Mouse (Mus musculus): ENCODE results near the gene Ace. TPM values are rescaled to one million over a fixed set of nuclear protein-coding genes. Genes with fewer than 3 reads are reported as not detected.

Gene Ace
- polyA plus RNA-seq, 1 experiment from 2014 or later = 1.3 TPM

DNA sequence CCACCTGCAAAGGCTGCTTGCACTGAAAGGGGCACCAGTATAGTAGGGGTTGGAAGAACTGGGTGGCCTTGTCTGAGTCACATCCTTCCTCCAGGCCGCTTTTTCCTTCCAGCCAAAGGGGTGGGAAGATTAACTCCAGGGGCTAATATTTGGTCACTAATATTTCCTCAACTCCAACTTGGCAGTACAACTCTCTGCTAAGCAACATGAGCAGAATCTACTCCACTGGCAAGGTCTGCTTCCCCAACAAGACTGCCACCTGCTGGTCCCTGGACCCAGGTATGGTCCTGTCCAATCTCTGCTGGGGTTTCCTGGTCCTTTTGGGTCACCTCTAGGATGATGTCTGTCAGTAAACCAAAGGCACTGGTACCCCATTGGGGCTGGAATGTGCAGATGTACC is 1.8 kb downstream of the Ace start:
- Histone ChIP-seq H3K27ac (replicated peaks; ENCODE audit: low read depth, low read length) (no peak overlapping the region), H3K36me3 (ENCODE audit: control insufficient read depth, insufficient read depth, low read length) (no peaks in the 10 kb centered on the region), H3K9me3 (ENCODE audit: control insufficient read depth, low read length) (no peaks in the 10 kb centered on the region), H3K4me1 (ENCODE audit: control insufficient read depth, insufficient read depth, low read length) (no peaks in the 10 kb centered on the region), H3K27me3 (replicated peaks; ENCODE audit: control insufficient read depth, insufficient read depth, low read length) (peaks cover 43% of the 10 kb centered on the region), H3K4me2 (ENCODE audit: low read depth, low read length) (no peak overlapping the region), H3K4me3 (ENCODE audit: low read depth, low read length) (no peak overlapping the region), H3K9ac (ENCODE audit: low read depth, low read length) (no peak overlapping the region)
- no peak for ATAC-seq (ENCODE audit: low read depth)
- WGBS = 47% methylated on average over 1 of the region's 1 CpGs
- DNase-seq (ENCODE audit: low spot score) = peak; percentile 31

DNA sequence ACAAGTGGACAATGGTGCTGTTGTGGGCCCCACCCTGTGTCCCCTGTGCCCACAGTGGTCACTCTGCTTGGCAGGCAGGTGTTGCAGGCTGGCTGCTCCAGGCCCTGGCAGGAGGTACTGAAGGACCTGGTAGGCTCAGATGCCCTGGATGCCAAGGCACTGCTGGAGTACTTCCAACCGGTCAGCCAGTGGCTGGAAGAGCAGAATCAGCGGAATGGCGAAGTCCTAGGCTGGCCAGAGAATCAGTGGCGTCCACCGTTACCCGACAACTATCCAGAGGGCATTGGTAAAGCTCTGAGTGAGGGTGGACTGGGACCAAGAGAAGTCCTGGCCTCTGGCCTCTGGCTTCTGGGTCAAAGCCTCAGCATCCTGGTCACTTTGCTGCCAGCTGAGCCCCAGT is 6.8 kb downstream of the Ace start:
- H3K9me3 ChIP-seq (ENCODE audit: control insufficient read depth, low read length) = no peaks in the 10 kb centered on the region
- 0 out of 2 replicates have a peak, but pooled peaks cover 1% of the 10 kb centered on the region for H3K27me3 ChIP-seq (replicated peaks; ENCODE audit: control insufficient read depth, insufficient read depth, low read length)
- DNase-seq (ENCODE audit: low spot score) (no peak), ATAC-seq (ENCODE audit: low read depth) (no peak)
- H3K4me3 ChIP-seq (ENCODE audit: low read depth, low read length) = no peak overlapping the region
- no peak overlapping the region for H3K27ac ChIP-seq (replicated peaks; ENCODE audit: low read depth, low read length)
- H3K36me3 ChIP-seq (ENCODE audit: control insufficient read depth, insufficient read depth, low read length) = no peaks in the 10 kb centered on the region
- WGBS = 89% methylated on average over 6 of the region's 6 CpGs
- H3K4me2 ChIP-seq (ENCODE audit: low read depth, low read length) = no peak overlapping the region
- no peak overlapping the region for H3K9ac ChIP-seq (ENCODE audit: low read depth, low read length)
- H3K4me1 ChIP-seq (ENCODE audit: control insufficient read depth, insufficient read depth, low read length) = no peaks in the 10 kb centered on the region

DNA sequence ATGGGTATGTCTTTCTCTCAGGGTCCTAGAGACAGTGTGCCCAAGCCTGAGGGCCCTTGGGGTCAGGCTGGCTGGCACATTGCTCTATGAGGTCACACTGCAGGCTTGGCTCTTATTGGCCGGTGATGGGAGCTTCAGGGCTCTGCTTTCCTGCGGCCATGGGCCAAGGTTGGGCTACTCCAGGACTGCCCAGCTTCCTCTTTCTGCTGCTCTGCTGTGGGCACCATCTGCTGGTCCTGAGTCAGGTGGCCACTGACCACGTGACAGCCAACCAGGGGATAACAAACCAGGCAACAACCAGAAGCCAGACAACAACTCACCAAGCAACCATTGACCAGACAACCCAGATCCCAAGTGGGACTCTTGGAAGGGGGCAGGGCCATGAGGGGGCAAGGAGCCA is 7.3 kb downstream of the Ace start:
- H3K4me1 ChIP-seq (ENCODE audit: control insufficient read depth, insufficient read depth, low read length) = no peaks in the 10 kb centered on the region
- ATAC-seq (ENCODE audit: low read depth) (no peak), DNase-seq (ENCODE audit: low spot score) (no peak)
- no peak overlapping the region for H3K4me3 ChIP-seq (ENCODE audit: low read depth, low read length)
- no peaks in the 10 kb centered on the region for H3K36me3 ChIP-seq (ENCODE audit: control insufficient read depth, insufficient read depth, low read length)
- WGBS = 60% methylated on average over 3 of the region's 3 CpGs
- H3K27ac ChIP-seq (replicated peaks; ENCODE audit: low read depth, low read length) = no peak overlapping the region
- H3K9me3 ChIP-seq (ENCODE audit: control insufficient read depth, low read length) = no peaks in the 10 kb centered on the region
- no peaks in the 10 kb centered on the region for H3K27me3 ChIP-seq (replicated peaks; ENCODE audit: control insufficient read depth, insufficient read depth, low read length)
- no peak overlapping the region for H3K4me2 ChIP-seq (ENCODE audit: low read depth, low read length)
- no peak overlapping the region for H3K9ac ChIP-seq (ENCODE audit: low read depth, low read length)

- DNase-seq (ENCODE audit: low spot score) (no peak), ATAC-seq (ENCODE audit: low read depth) (no peak)
- Histone ChIP-seq H3K27me3 (replicated peaks; ENCODE audit: control insufficient read depth, insufficient read depth, low read length) (no peaks in the 10 kb centered on the region), H3K4me2 (ENCODE audit: low read depth, low read length) (no peak overlapping the region), H3K27ac (replicated peaks; ENCODE audit: low read depth, low read length) (no peak overlapping the region), H3K4me3 (ENCODE audit: low read depth, low read length) (no peak overlapping the region), H3K36me3 (ENCODE audit: control insufficient read depth, insufficient read depth, low read length) (no peaks in the 10 kb centered on the region), H3K9ac (ENCODE audit: low read depth, low read length) (no peak overlapping the region), H3K4me1 (ENCODE audit: control insufficient read depth, insufficient read depth, low read length) (no peaks in the 10 kb centered on the region), H3K9me3 (ENCODE audit: control insufficient read depth, low read length) (no peaks in the 10 kb centered on the region)
- 89% methylated on average over 5 of the region's 5 CpGs for WGBS
Measured at GRCm38 (mm10) chr11:105975636-105976035, 7.9 kb downstream of the Ace start.

DNA sequence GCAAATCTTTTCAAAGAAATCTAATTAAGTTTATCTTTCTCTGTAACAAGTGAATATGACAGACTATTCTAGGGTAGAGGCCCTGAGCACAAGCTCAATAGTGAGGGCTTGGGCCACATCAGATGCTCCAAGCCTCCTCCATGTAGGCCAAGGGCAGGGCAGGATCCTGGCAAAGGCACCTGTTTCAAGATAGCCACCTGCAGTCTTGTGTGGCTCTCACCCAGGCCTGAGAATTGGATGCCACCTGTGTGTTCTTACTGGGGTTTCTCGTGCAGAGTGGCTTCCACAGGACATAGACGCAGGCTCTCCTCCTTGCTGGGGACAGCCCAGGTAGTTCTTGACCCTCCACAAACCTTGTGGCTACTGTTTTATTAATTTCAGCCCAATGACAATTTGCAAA is 10.5 kb downstream of the Ace start:
- H3K4me2 ChIP-seq (ENCODE audit: low read depth, low read length) = no peak overlapping the region
- H3K36me3 ChIP-seq (ENCODE audit: control insufficient read depth, insufficient read depth, low read length) = no peaks in the 10 kb centered on the region
- H3K4me1 ChIP-seq (ENCODE audit: control insufficient read depth, insufficient read depth, low read length) = no peaks in the 10 kb centered on the region
- H3K9me3 ChIP-seq (ENCODE audit: control insufficient read depth, low read length) = no peaks in the 10 kb centered on the region
- H3K9ac ChIP-seq (ENCODE audit: low read depth, low read length) = no peak overlapping the region
- DNase-seq (ENCODE audit: low spot score) = no peak
- no peaks in the 10 kb centered on the region for H3K27me3 ChIP-seq (replicated peaks; ENCODE audit: control insufficient read depth, insufficient read depth, low read length)
- no peak for ATAC-seq (ENCODE audit: low read depth)
- 92% methylated on average over 2 of the region's 2 CpGs for WGBS
- no peak overlapping the region for H3K27ac ChIP-seq (replicated peaks; ENCODE audit: low read depth, low read length)
- H3K4me3 ChIP-seq (ENCODE audit: low read depth, low read length) = no peak overlapping the region

- Histone ChIP-seq H3K4me2 (ENCODE audit: low read depth, low read length) (no peak overlapping the region), H3K4me3 (ENCODE audit: low read depth, low read length) (no peak overlapping the region), H3K36me3 (ENCODE audit: control insufficient read depth, insufficient read depth, low read length) (no peaks in the 10 kb centered on the region), H3K4me1 (ENCODE audit: control insufficient read depth, insufficient read depth, low read length) (no peaks in the 10 kb centered on the region), H3K9ac (ENCODE audit: low read depth, low read length) (no peak overlapping the region), H3K9me3 (ENCODE audit: control insufficient read depth, low read length) (no peaks in the 10 kb centered on the region), H3K27me3 (replicated peaks; ENCODE audit: control insufficient read depth, insufficient read depth, low read length) (no peaks in the 10 kb centered on the region), H3K27ac (replicated peaks; ENCODE audit: low read depth, low read length) (no peak overlapping the region)
- no peak for ATAC-seq (ENCODE audit: low read depth)
- no peak for DNase-seq (ENCODE audit: low spot score)
- WGBS = 77% methylated on average over 5 of the region's 5 CpGs
Measured at GRCm38 (mm10) chr11:105978634-105979033, 10.9 kb downstream of the Ace start.

- H3K4me2 ChIP-seq (ENCODE audit: low read depth, low read length) = no peak overlapping the region
- no peak overlapping the region for H3K27ac ChIP-seq (replicated peaks; ENCODE audit: low read depth, low read length)
- no peak overlapping the region for H3K4me3 ChIP-seq (ENCODE audit: low read depth, low read length)
- no peak overlapping the region for H3K9ac ChIP-seq (ENCODE audit: low read depth, low read length)
- DNase-seq (ENCODE audit: low spot score) (no peak), ATAC-seq (ENCODE audit: low read depth) (no peak)
- no peaks in the 10 kb centered on the region for H3K36me3 ChIP-seq (ENCODE audit: control insufficient read depth, insufficient read depth, low read length)
- H3K9me3 ChIP-seq (ENCODE audit: control insufficient read depth, low read length) = no peaks in the 10 kb centered on the region
- no peaks in the 10 kb centered on the region for H3K27me3 ChIP-seq (replicated peaks; ENCODE audit: control insufficient read depth, insufficient read depth, low read length)
- no peaks in the 10 kb centered on the region for H3K4me1 ChIP-seq (ENCODE audit: control insufficient read depth, insufficient read depth, low read length)
- 58% methylated on average over 4 of the region's 4 CpGs for WGBS
Measured at GRCm38 (mm10) chr11:105984452-105984851, 16.7 kb downstream of the Ace start.

DNA sequence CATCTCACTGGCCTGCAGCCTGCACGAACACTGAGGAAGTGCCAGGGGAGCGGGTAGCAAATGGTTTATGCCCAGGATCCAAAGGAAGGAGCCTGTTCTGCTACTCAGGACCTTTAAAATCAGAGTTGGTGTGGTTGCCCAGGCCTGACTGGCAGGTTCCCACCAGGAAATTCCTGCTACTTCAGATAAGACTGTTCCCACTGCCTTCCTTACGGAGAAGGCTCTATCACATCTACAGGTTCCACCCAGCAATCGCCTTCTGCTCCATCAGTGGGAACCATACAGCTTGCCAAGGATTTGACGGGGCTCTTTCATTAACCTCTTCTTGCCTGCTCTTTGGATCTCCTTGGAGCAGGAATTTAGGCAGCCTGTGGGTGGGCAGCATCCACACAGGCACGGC is 19.7 kb downstream of the Ace start:
- H3K27ac ChIP-seq (replicated peaks; ENCODE audit: low read depth, low read length) = no peak overlapping the region
- H3K4me2 ChIP-seq (ENCODE audit: low read depth, low read length) = no peak overlapping the region
- H3K9me3 ChIP-seq (ENCODE audit: control insufficient read depth, low read length) = no peaks in the 10 kb centered on the region
- no peak for ATAC-seq (ENCODE audit: low read depth)
- H3K9ac ChIP-seq (ENCODE audit: low read depth, low read length) = no peak overlapping the region
- H3K4me1 ChIP-seq (ENCODE audit: control insufficient read depth, insufficient read depth, low read length) = no peaks in the 10 kb centered on the region
- WGBS = 71% methylated on average over 6 of the region's 6 CpGs
- no peaks in the 10 kb centered on the region for H3K27me3 ChIP-seq (replicated peaks; ENCODE audit: control insufficient read depth, insufficient read depth, low read length)
- no peak for DNase-seq (ENCODE audit: low spot score)
- H3K4me3 ChIP-seq (ENCODE audit: low read depth, low read length) = no peak overlapping the region
- H3K36me3 ChIP-seq (ENCODE audit: control insufficient read depth, insufficient read depth, low read length) = no peaks in the 10 kb centered on the region

GRCm38 (mm10) chr11:105989446-105989845 is 21.7 kb downstream of the Ace start:
- Histone ChIP-seq H3K36me3 (ENCODE audit: control insufficient read depth, insufficient read depth, low read length) (no peaks in the 10 kb centered on the region), H3K4me1 (ENCODE audit: control insufficient read depth, insufficient read depth, low read length) (no peaks in the 10 kb centered on the region), H3K27me3 (replicated peaks; ENCODE audit: control insufficient read depth, insufficient read depth, low read length) (no peaks in the 10 kb centered on the region), H3K4me3 (ENCODE audit: low read depth, low read length) (no peak overlapping the region), H3K27ac (replicated peaks; ENCODE audit: low read depth, low read length) (no peak overlapping the region), H3K9ac (ENCODE audit: low read depth, low read length) (no peak overlapping the region), H3K9me3 (ENCODE audit: control insufficient read depth, low read length) (no peaks in the 10 kb centered on the region), H3K4me2 (ENCODE audit: low read depth, low read length) (no peak overlapping the region)
- WGBS = 64% methylated on average over 6 of the region's 6 CpGs
- no peak for DNase-seq (ENCODE audit: low spot score)
- no peak for ATAC-seq (ENCODE audit: low read depth)

Measured in embryonic facial prominence, embryonic 14.5 days (tissue).